In genomic region chr10:94311511-94312006, GRCm38 (mm10) we compare ENCODE assay signal across 8 mouse cellular contexts. TPM values are rescaled to one million over a fixed set of nuclear protein-coding genes. Genes with fewer than 3 reads are reported as not detected.
DNase-seq lines count a peak whose midpoint lies in the region; ATAC-seq and TF ChIP-seq lines count a peak whose summit lies in the region.

TSS of gene Tmcc3 (plus strand) at chr10:94311949.

- peaks cover 17% of the 10 kb centered on the region for H3K27me3 ChIP-seq in liver, adult 2 months (ENCODE audit: control insufficient read depth, insufficient read depth, low read length)
- no peaks in the 10 kb centered on the region for H3K27me3 ChIP-seq in hindbrain, embryonic 13.5 days
- peaks cover 44% of the 10 kb centered on the region for H3K27me3 ChIP-seq in liver, embryonic 12.5 days (replicated peaks)

- 6% methylated on average over 19 of the region's 19 CpGs for WGBS in liver, adult 2 months
- whole genome bisulfite sequencing in hindbrain, embryonic 13.5 days = 2% methylated on average over 19 of the region's 19 CpGs
- 4% methylated on average over 19 of the region's 19 CpGs for WGBS in liver, embryonic 12.5 days (ENCODE audit: insufficient replicate concordance)

- peaks cover 4% of the 10 kb centered on the region; the same call in 1 of the 2 replicates for H3K9me3 ChIP-seq in hindbrain, embryonic 13.5 days
- H3K9me3 ChIP-seq in liver, embryonic 12.5 days (replicated peaks) = no peaks in the 10 kb centered on the region

- H3K4me3 ChIP-seq in liver, adult 2 months (ENCODE audit: insufficient read depth, low read depth, low read length) = peak within 1 kb of the TSS; percentile 68
- peak within 1 kb of the TSS; percentile 59 for H3K4me3 ChIP-seq in bone marrow macrophage, adult 2 months (ENCODE audit: insufficient read depth, low read length)
- peak within 1 kb of the TSS; percentile 46 for H3K4me3 ChIP-seq in hindbrain, embryonic 13.5 days
- H3K4me3 ChIP-seq in liver, embryonic 12.5 days = peak within 1 kb of the TSS; percentile 45

- no peaks in the 10 kb centered on the region for H3K36me3 ChIP-seq in liver, adult 2 months (ENCODE audit: control insufficient read depth, insufficient read depth, low read length)
- H3K36me3 ChIP-seq in hindbrain, embryonic 13.5 days = no peaks in the 10 kb centered on the region
- H3K36me3 ChIP-seq in liver, embryonic 12.5 days = no peaks in the 10 kb centered on the region

- H3K4me2 ChIP-seq in hindbrain, embryonic 13.5 days = peak within 1 kb of the TSS; percentile 77
- peak within 1 kb of the TSS; percentile 70 for H3K4me2 ChIP-seq in liver, embryonic 12.5 days

- DNase-seq in liver, adult 2 months (ENCODE audit: extremely low read depth, low read depth, low spot score) = no peak
- DNase-seq in liver (no peak), adipocyte (ENCODE audit: low spot score) (no peak)
- no peak for DNase-seq in gastrocnemius, adult 18-20 months (ENCODE audit: low spot score)
- DNase-seq in ovary, postnatal 10 days (ENCODE audit: low spot score) = no peak

- TF ChIP-seq CTCF in liver, adult 2 months (IDR thresholded peaks at IDR 0.05; ENCODE audit: low read depth, low read length) = no peak
- TF ChIP-seq CTCF in bone marrow macrophage, adult 2 months (IDR thresholded peaks at IDR 0.05; ENCODE audit: low read depth, low read length) = no peak

- peak; percentile 44; the same call in 1 of the 2 replicates for ATAC-seq in hindbrain, embryonic 13.5 days (ENCODE audit: low FRiP score)
- no peak for ATAC-seq in liver, embryonic 12.5 days

- H3K9ac ChIP-seq in liver, adult 2 months (ENCODE audit: low read depth, low read length) = peak within 1 kb of the TSS; percentile 69
- peak within 1 kb of the TSS; percentile 70 for H3K9ac ChIP-seq in hindbrain, embryonic 13.5 days
- no peak within 1 kb of the TSS for H3K9ac ChIP-seq in liver, embryonic 12.5 days

- TF ChIP-seq POLR2A in liver, adult 2 months (IDR thresholded peaks at IDR 0.05; ENCODE audit: extremely low read depth, insufficient read depth, low read length) = no peak
- no peak for TF ChIP-seq POLR2A in bone marrow macrophage, adult 2 months (IDR thresholded peaks at IDR 0.05; ENCODE audit: borderline replicate concordance, low read depth, low read length)

- H3K27ac ChIP-seq in liver, adult 2 months (replicated peaks; ENCODE audit: insufficient read depth, low read depth, low read length) = no peak within 1 kb of the TSS
- H3K27ac ChIP-seq in bone marrow macrophage, adult 2 months (ENCODE audit: insufficient read depth, low read depth, low read length) = no peak within 1 kb of the TSS
- no peak within 1 kb of the TSS; the same call in 1 of the 2 replicates for H3K27ac ChIP-seq in hindbrain, embryonic 13.5 days
- H3K27ac ChIP-seq in liver, embryonic 12.5 days = no peak within 1 kb of the TSS

- no peaks in the 10 kb centered on the region for H3K4me1 ChIP-seq in liver, adult 2 months (ENCODE audit: control insufficient read depth, insufficient read depth, low read length)
- H3K4me1 ChIP-seq in bone marrow macrophage, adult 2 months (ENCODE audit: control insufficient read depth, insufficient read depth, low read length) = 0 out of 2 replicates have a peak, but pooled peaks cover 2% of the 10 kb centered on the region
- H3K4me1 ChIP-seq in hindbrain, embryonic 13.5 days (replicated peaks) = peaks cover 17% of the 10 kb centered on the region
- H3K4me1 ChIP-seq in liver, embryonic 12.5 days = peaks cover 9% of the 10 kb centered on the region; the same call in 1 of the 2 replicates

- no peaks in the 10 kb centered on the region for H3K79me2 ChIP-seq in liver, adult 2 months (ENCODE audit: control insufficient read depth, insufficient read depth, low read length)

RNA-seq across cellular contexts. Expression of gene Tmcc3, which starts in this region (rescaled TPM):
- total RNA-seq in liver, adult 2 months (2014; rRNA removed) = 6.0 and 7.9 TPM in 2 replicates
- 3.2 and 3.8 TPM in 2 replicates for polyA plus RNA-seq in liver, adult 2 months (2012; rRNA removed)
- 22.1 and 25.2 TPM in 2 replicates for polyA plus RNA-seq in bone marrow macrophage, adult 2 months (2012; ENCODE audit: insufficient read depth, insufficient read length, missing spikeins)
- 10 to 100 TPM; 19.8 to 21.4 TPM for total RNA-seq in gastrocnemius, adult 18-20 months (2021)
- 7.5 and 8.3 TPM in 2 replicates for polyA plus RNA-seq in hindbrain, embryonic 13.5 days (2015; fragmentation: Nextera tagmentation; extraction: Ambion mirVana)
- polyA plus RNA-seq in liver, embryonic 12.5 days (2016; fragmentation: Nextera tagmentation; extraction: Ambion mirVana) = 3.3 and 3.7 TPM in 2 replicates
